Mouse (Mus musculus): ENCODE data around the gene Gm28374. TPM values are rescaled to one million over a fixed set of nuclear protein-coding genes. Genes with fewer than 3 reads are reported as not detected.
A peak's percentile ranks its signal among the peaks of the same experiment; 100 is the strongest.
"Not testable (repeated sequence)": the region's sequence is repeated elsewhere in the genome, so short reads cannot be mapped to it uniquely, and the experiment has no call there.

Gene Gm28374
- not detected in 2 replicates for polyA plus RNA-seq (2011; ENCODE audit: insufficient read depth, insufficient read length, low replicate concordance, missing spikeins)

- Histone ChIP-seq H3K4me1 (ENCODE audit: control insufficient read depth, insufficient read depth, low read length) (no peaks in the 10 kb centered on the region; the same call in 1 of the 2 replicates), H3K4me3 (replicated peaks; ENCODE audit: control insufficient read depth, low read depth, low read length) (no peak within 1 kb of the TSS), H3K27ac (ENCODE audit: control insufficient read depth, insufficient read depth, low read depth, low read length, poor library complexity) (no peak within 1 kb of the TSS)
- TF ChIP-seq POLR2A (IDR thresholded peaks at IDR 0.05; ENCODE audit: borderline replicate concordance, control insufficient read depth, low read depth, low read length) (no peak), CTCF (IDR thresholded peaks at IDR 0.05; ENCODE audit: control insufficient read depth, insufficient read depth, low read length) (no peak)
- 81% methylated on average over 9 of the region's 9 CpGs for WGBS
Measured at GRCm38 (mm10) chr19:6082156-6082555, at the start of gene Gm28374. Gene Gm28374, minus strand, starts transcription at chr19:6082256.

DNA sequence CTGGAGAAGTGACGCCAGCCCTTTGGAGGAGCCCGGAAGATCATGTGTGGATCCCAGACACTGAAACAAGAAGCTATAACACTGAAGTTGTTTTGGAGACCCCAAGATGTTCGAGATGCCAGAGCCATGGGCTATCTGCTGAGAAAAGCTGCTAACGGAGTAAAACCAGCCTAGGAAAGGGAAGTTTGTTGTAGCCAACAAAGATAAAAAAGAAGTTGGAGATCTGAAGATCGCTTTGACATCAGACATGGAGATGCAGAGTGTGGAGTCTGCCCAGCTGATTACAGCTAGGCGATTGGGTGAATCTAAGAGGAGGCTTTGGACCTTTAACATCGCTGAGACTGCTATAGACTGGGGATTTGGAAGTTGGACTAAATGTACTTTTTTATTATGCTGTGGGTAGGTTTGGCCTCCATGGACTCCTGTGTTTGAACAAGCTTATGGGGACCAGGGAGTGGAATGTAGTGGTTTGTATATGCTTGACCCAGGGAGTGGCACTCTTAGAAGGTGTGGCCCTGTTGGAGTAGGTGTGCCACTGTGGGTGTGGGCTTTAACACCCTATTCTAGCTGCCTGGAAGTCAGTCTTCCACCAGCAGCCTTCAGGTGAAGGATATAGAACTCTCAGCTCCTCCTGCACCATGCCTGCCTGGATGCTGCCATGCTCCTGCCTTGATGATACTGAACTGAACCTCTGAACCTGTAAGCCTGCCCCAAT, 48.5 kb upstream of the Gm28374 start:
- H3K4me3 ChIP-seq (replicated peaks; ENCODE audit: control insufficient read depth, low read depth, low read length); H3K27ac ChIP-seq (ENCODE audit: control insufficient read depth, insufficient read depth, low read depth, low read length, poor library complexity); H3K4me1 ChIP-seq (ENCODE audit: control insufficient read depth, insufficient read depth, low read length): not testable (repeated sequence)
- WGBS, result 61% methylated on average over 7 of the region's 7 CpGs

DNA sequence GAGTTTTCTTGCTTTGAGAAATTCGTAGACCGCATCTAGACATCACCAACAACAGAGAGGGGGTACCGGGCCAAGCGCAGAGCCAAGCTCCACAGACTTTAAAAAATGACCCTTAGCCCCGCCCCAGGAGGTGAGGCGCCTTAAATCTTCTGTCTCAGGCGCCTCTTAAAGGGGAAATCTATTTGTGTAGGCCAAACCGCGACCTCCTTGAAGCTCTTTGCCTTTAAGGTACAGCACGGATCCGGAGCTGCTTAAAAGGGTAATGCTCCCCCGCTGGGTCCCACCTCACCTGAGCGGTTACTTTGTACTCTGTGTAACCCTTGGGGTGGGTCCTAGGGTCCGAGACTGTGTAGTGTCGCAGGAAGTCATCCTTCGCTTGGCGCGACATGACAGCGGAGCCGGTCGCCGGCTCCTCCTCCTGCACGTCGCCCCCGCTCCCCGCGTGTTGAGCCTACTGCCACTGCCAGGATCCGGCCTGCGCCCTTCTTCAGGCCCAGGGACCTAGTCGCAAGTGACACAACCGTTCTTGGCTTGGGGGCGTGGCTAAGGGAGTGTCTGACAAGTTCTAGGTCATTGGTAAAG, 45.8 kb upstream of the Gm28374 start, which contains the start of gene Snx15:
Snx15 (minus strand) TSS at position 545 of the 582 bp plus-strand sequence.
- TF ChIP-seq POLR2A (IDR thresholded peaks at IDR 0.05; ENCODE audit: borderline replicate concordance, control insufficient read depth, low read depth, low read length) (peak; percentile 78; the same call in 1 of the 2 replicates), CTCF (IDR thresholded peaks at IDR 0.05; ENCODE audit: control insufficient read depth, insufficient read depth, low read length) (no peak)
- Histone ChIP-seq H3K4me3 (replicated peaks; ENCODE audit: control insufficient read depth, low read depth, low read length) (peak within 1 kb of the TSS; percentile 76), H3K27ac (ENCODE audit: control insufficient read depth, insufficient read depth, low read depth, low read length, poor library complexity) (peak within 1 kb of the TSS; percentile 96), H3K4me1 (ENCODE audit: control insufficient read depth, insufficient read depth, low read length) (peaks cover 2% of the 10 kb centered on the region; the same call in 1 of the 2 replicates)
- under 1% methylated on average over 32 of the region's 32 CpGs for WGBS

GRCm38 (mm10) chr19:6126789-6127580, 44.9 kb upstream of the Gm28374 start:
- 50% methylated on average over 10 of the region's 10 CpGs for whole genome bisulfite sequencing
- Histone ChIP-seq H3K27ac (ENCODE audit: control insufficient read depth, insufficient read depth, low read depth, low read length, poor library complexity) (no peak overlapping the region), H3K4me1 (ENCODE audit: control insufficient read depth, insufficient read depth, low read length) (peaks cover 2% of the 10 kb centered on the region; the same call in 1 of the 2 replicates), H3K4me3 (replicated peaks; ENCODE audit: control insufficient read depth, low read depth, low read length) (peak overlapping the region; percentile 76)
- no peak for TF ChIP-seq POLR2A (IDR thresholded peaks at IDR 0.05; ENCODE audit: borderline replicate concordance, control insufficient read depth, low read depth, low read length)
- TF ChIP-seq CTCF (IDR thresholded peaks at IDR 0.05; ENCODE audit: control insufficient read depth, insufficient read depth, low read length), result no peak

DNA sequence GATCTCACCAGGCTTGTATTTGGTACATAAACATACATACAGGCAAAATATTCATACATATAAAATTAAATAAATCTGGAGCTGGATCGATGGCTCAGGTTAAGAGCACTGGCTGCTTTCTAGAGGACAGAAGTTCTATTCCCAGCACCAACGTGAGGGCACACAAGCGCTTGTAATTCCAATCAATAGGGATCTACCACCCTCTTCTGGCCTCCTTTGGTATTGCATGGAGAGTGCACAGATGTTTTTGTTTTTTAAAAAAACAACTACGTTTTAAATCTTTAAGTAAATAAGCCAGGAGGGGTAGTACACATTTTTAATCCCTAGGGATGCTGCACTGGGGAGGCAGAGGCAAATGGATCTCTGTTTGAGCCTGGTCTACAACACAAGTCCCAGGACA, 44.2 kb upstream of the Gm28374 start:
- H3K4me1 ChIP-seq (ENCODE audit: control insufficient read depth, insufficient read depth, low read length), result no peaks in the 10 kb centered on the region; the same call in 1 of the 2 replicates
- WGBS, result 24% methylated on average over 4 of the region's 4 CpGs
- peak overlapping the region; percentile 21 for H3K4me3 ChIP-seq (replicated peaks; ENCODE audit: control insufficient read depth, low read depth, low read length)
- H3K27ac ChIP-seq (ENCODE audit: control insufficient read depth, insufficient read depth, low read depth, low read length, poor library complexity), result no peak overlapping the region
- TF ChIP-seq POLR2A (IDR thresholded peaks at IDR 0.05; ENCODE audit: borderline replicate concordance, control insufficient read depth, low read depth, low read length), result no peak
- TF ChIP-seq CTCF (IDR thresholded peaks at IDR 0.05; ENCODE audit: control insufficient read depth, insufficient read depth, low read length), result peak; percentile 52

GRCm38 (mm10) chr19:6124898-6125297, 42.8 kb upstream of the Gm28374 start:
- no peaks in the 10 kb centered on the region; the same call in 1 of the 2 replicates for H3K4me1 ChIP-seq (ENCODE audit: control insufficient read depth, insufficient read depth, low read length)
- no peak for TF ChIP-seq CTCF (IDR thresholded peaks at IDR 0.05; ENCODE audit: control insufficient read depth, insufficient read depth, low read length)
- no peak for TF ChIP-seq POLR2A (IDR thresholded peaks at IDR 0.05; ENCODE audit: borderline replicate concordance, control insufficient read depth, low read depth, low read length)
- H3K27ac ChIP-seq (ENCODE audit: control insufficient read depth, insufficient read depth, low read depth, low read length, poor library complexity), result no peak overlapping the region
- H3K4me3 ChIP-seq (replicated peaks; ENCODE audit: control insufficient read depth, low read depth, low read length), result no peak overlapping the region
- 71% methylated on average over 2 of the region's 2 CpGs for WGBS

DNA sequence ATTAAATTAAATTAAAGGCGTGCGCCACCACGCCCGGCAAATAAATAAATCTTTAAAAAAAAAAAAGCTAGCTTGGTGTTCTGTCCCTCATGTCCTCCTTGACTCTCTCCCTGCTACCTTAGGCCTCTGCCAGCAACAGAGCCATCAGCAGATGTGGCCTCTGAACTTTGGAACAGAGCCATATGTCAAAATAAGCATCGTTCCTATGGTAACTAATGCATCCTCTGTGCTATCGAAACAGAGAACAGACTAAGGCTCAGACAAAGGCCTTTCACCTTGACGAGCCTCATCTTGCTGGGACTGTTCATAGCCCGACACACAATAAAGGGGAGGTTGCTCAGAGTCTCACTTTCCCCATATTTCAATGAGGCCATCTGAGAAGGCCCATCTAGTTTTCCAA, 41.3 kb upstream of the Gm28374 start:
- 84% methylated on average over 8 of the region's 8 CpGs for WGBS
- TF ChIP-seq POLR2A (IDR thresholded peaks at IDR 0.05; ENCODE audit: borderline replicate concordance, control insufficient read depth, low read depth, low read length) (no peak), CTCF (IDR thresholded peaks at IDR 0.05; ENCODE audit: control insufficient read depth, insufficient read depth, low read length) (no peak)
- H3K27ac ChIP-seq (ENCODE audit: control insufficient read depth, insufficient read depth, low read depth, low read length, poor library complexity), result no peak overlapping the region

GRCm38 (mm10) chr19:6121761-6122160, 39.7 kb upstream of the Gm28374 start:
- Histone ChIP-seq H3K27ac (ENCODE audit: control insufficient read depth, insufficient read depth, low read depth, low read length, poor library complexity) (no peak overlapping the region), H3K4me3 (replicated peaks; ENCODE audit: control insufficient read depth, low read depth, low read length) (no peak overlapping the region), H3K4me1 (ENCODE audit: control insufficient read depth, insufficient read depth, low read length) (no peaks in the 10 kb centered on the region)
- WGBS, result 92% methylated on average over 19 of the region's 19 CpGs
- TF ChIP-seq CTCF (IDR thresholded peaks at IDR 0.05; ENCODE audit: control insufficient read depth, insufficient read depth, low read length), result no peak

More for the DNA sequence above, 41.3 kb upstream of the Gm28374 start:
- Histone ChIP-seq H3K4me3 (replicated peaks; ENCODE audit: control insufficient read depth, low read depth, low read length) (no peak overlapping the region), H3K4me1 (ENCODE audit: control insufficient read depth, insufficient read depth, low read length) (no peaks in the 10 kb centered on the region)
